Mouse (Mus musculus) thymus, adult 18-20 months (tissue): ENCODE data around the gene Adipor2.

Experiments
- DNase-seq, 2 experiments: peaks; one replicate each; pipeline ENCODE4 v3.0.0; 2022; ENCODE audit warnings: mixed read lengths in 2 of 2

The Adipor2 gene

DNA sequence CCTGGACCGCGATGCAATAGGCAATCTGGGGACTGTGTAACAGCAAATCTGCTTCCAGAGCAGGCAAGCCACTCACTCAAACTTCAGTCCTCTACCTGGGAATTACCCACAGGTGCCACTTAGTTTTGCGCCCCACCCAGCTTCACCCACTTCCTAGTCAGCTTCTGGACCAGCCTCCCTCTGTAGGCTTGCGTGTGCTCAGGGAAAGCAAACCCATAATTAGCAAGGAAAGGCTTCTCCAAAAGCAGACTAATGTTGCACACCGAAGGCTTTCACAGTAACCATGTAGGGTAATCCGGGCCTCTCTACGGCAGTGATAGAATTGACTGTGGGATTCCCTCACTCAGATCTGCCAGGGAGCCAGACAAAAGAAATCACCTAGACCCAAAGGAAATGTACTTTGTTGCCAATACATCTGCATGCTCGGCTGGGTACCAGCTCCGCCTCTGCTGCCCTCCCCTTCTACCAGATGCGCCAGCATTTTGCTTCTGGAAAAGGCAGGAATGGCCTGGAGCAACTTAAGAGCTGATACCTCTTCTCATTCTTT lies 109.6 kb downstream of the Adipor2 start:
- no peak for DNase-seq

DNA sequence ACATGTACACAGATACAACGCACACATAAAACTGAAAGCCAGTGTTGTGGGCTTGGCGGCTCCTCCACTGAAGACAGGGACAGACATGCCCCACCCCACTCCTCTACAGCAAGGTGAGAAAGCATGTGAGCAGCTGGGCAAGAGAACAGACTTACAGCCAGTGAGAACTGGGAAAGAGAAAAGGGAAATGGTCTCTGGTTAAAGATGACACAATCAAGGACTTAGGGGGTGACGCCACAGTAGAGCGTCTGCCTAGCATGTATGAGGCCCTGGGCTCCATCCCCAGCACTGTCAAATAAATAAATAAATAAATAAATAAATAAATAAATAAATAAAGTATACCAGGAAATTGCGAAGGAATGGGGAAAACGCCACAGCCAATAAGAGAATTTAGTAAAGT lies 114.2 kb downstream of the Adipor2 start:
- DNase-seq: no peak
